Mouse (Mus musculus) embryonic facial prominence, embryonic 13.5 days (tissue): ENCODE results near the gene Avil. TPM values are rescaled to one million over a fixed set of nuclear protein-coding genes. Genes with fewer than 3 reads are reported as not detected.

ENCODE experiments used
- microRNA counts: library from miRNA; unstranded; fragments of <30 nt; microRNA quantifications from one replicate; lab custom pipeline; 2016
- microRNA-seq: library from miRNA; unstranded; fragments of <30 nt; microRNA quantifications from one replicate; pipeline ENCODE4, GENCODE M21; 2016
- polyA plus RNA-seq: library from polyadenylated mRNA; unstranded; fragments of >200 nt; fragmentation: Nextera tagmentation; extraction: Ambion mirVana; gene quantifications from 2 replicates; pipeline ENCODE4 v1.2.1, GENCODE M21; 2015

The Avil gene
- polyA plus RNA-seq, 1 experiment from 2014 or later: 0.97 TPM

MicroRNA genes within 50 kb of the gene (microRNA counts, 519-probe panel; counts per million panel counts)
- 2,807 counts per million, percentile 66 among the panel's probes with 10 or more counts for microRNA mmu-miR-26a (lab: Ali Mortazavi, UCI)
- 236 counts per million, percentile 44 among the panel's probes with 10 or more counts for microRNA mmu-miR-546 (lab: Ali Mortazavi, UCI)

Small RNA genes lying within 50 kb of the gene (microRNA-seq; reads per million reads assigned to microRNA genes)
- gene Mir26a-2 (48.1 reads per million, percentile 44 among the genes with 10 or more reads in this experiment), gene Mir546 (0.92 reads per million)

Other genes starting within 250 kb of the Avil start
- 19.7 and 19.9 TPM in 2 replicates for gene Atp23, start 99.4 kb upstream of the Avil start, polyA plus RNA-seq
- gene Ctdsp2, start 22.0 kb upstream of the Avil start, polyA plus RNA-seq: 84.8 and 87.4 TPM in 2 replicates
- 78.2 and 84.5 TPM in 2 replicates for gene Tsfm, start 30.1 kb downstream of the Avil start, polyA plus RNA-seq
- 55.2 and 61.2 TPM in 2 replicates for gene Mettl1, start 40.7 kb downstream of the Avil start, polyA plus RNA-seq
- 0.62 and 0.81 TPM in 2 replicates for gene Eef1akmt3, start 40.8 kb downstream of the Avil start, polyA plus RNA-seq
- 0.08 and 0.11 TPM in 2 replicates for gene Cyp27b1, start 47.5 kb downstream of the Avil start, polyA plus RNA-seq
- 1.5 and 1.6 TPM in 2 replicates for gene March9, start 59.5 kb downstream of the Avil start, polyA plus RNA-seq
- 1,992 and 2,100 TPM in 2 replicates for gene Cdk4, start 62.8 kb downstream of the Avil start, polyA plus RNA-seq
- gene Tspan31, start 69.6 kb downstream of the Avil start, polyA plus RNA-seq: 176 and 179 TPM in 2 replicates
- 0.18 and 0.34 TPM in 2 replicates for gene Agap2, start 74.6 kb downstream of the Avil start, polyA plus RNA-seq
- 76.5 and 87.7 TPM in 2 replicates for gene Os9, start 120.4 kb downstream of the Avil start, polyA plus RNA-seq
- gene B4galnt1, start 164.5 kb downstream of the Avil start, polyA plus RNA-seq: 8.9 and 9.0 TPM in 2 replicates
- gene Slc26a10, start 179.9 kb downstream of the Avil start, polyA plus RNA-seq: 1.3 and 2.0 TPM in 2 replicates
- 117 and 130 TPM in 2 replicates for gene Arhgef25, start 189.4 kb downstream of the Avil start, polyA plus RNA-seq
- gene Dtx3, start 195.0 kb downstream of the Avil start, polyA plus RNA-seq: 161 and 165 TPM in 2 replicates
- 28.1 and 30.8 TPM in 2 replicates for gene Pip4k2c, start 210.9 kb downstream of the Avil start, polyA plus RNA-seq